Mouse (Mus musculus) C2C12 (cell line): ENCODE measurements at regions not wholly inside any gene's neighbourhood (a gene's known extent, or its start where the extent isn't known, plus 50 kb on each side); places are given as distances from the start of the nearest gene placed in this dataset.

Source experiments
- CTCF ChIP-seq: IDR thresholded peaks from one replicate; pipeline ENCODE4 v1.5.1; 2011; ENCODE audit not compliant: control insufficient read depth, insufficient read depth, insufficient read length
- FOSL1 ChIP-seq: IDR thresholded peaks from one replicate; pipeline ENCODE4 v1.8.0; 2011; ENCODE audit warnings: mild to moderate bottlenecking, low read length; ENCODE audit not compliant: poor library complexity, insufficient read depth, severe bottlenecking
- MAX ChIP-seq: IDR thresholded peaks from one replicate; pipeline ENCODE4 v1.6.1; 2011; ENCODE audit warnings: mild to moderate bottlenecking, control low read depth
- MYOG ChIP-seq: IDR thresholded peaks from one replicate; pipeline ENCODE4 v1.6.1; 2011; ENCODE audit not compliant: control insufficient read depth, insufficient read length; ENCODE audit errors: extremely low read depth

GRCm38 (mm10) chr3:52754401-52754800, 262.6 kb downstream of the Cog6 start:
- TF ChIP-seq CTCF: no peak
- no peak for TF ChIP-seq FOSL1
- TF ChIP-seq MAX: no peak
- TF ChIP-seq MYOG: no peak
